8 mouse cellular contexts compared by ENCODE assay signal in the genomic region with DNA sequence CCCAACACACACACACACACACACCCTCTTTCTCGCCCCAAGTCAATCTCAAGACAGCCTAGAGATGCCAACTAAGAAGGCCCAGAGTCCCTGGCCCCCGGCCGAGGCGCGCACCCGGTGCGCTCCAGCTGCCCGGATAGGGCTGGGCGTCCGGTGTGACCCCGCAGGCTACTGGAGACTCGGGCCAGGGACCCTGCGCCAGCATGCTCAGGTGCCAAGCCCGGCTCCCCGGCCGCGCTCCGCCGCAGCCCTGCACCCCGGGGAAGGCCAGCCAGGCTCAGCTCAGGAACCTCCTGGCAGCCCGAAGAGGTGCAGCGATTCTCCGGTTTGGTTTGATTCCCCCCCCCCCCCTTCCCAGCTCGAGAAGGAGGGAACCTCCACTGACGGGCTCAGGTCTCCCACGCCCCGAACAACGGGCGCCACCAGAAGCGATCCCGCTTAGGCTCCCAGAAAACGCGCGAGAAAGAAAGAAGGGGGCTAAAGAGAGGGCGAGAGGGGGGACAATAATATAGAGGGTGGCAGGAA. TPM values are rescaled to one million over a fixed set of nuclear protein-coding genes. Genes with fewer than 3 reads are reported as not detected.
DNase-seq lines count a peak whose midpoint lies in the region; ATAC-seq and TF ChIP-seq lines count a peak whose summit lies in the region.
"Had no signal": no experiment of that assay in that cellular context is flagged by ENCODE, and none has a peak within 500 bp of the region (broad histone marks: within the 10 kb centered on the region; RNA-seq: fewer than 3 reads in every experiment).

No protein-coding gene starts in this region.

- no peak for TF ChIP-seq POLR2A in heart, adult 2 months (IDR thresholded peaks at IDR 0.05; ENCODE audit: insufficient read depth, low read depth, low read length)

- H3K4me1 ChIP-seq in heart, adult 2 months (ENCODE audit: control insufficient read depth, insufficient read depth, low read length): no peaks in the 10 kb centered on the region; the same call in 1 of the 2 replicates
- peaks cover 34% of the 10 kb centered on the region for H3K4me1 ChIP-seq in neural tube, embryonic 13.5 days (replicated peaks)

- peak; percentile 22 to 44 for DNase-seq in adrenal gland, postnatal 36 days
- DNase-seq in cerebellum, postnatal 14 days: peak; percentile 68 to 80
- DNase-seq in heart, adult 2 months: peak; percentile 65 to 72
- peak; percentile 66 for DNase-seq in kidney, adult 18-20 months
- DNase-seq in liver: peak; percentile 3

- H3K9ac ChIP-seq in heart, adult 2 months (ENCODE audit: low read depth, low read length): peak overlapping the region; percentile 77
- H3K9ac ChIP-seq in neural tube, embryonic 13.5 days: peak overlapping the region; percentile 84

- peaks cover 2% of the 10 kb centered on the region for H3K27me3 ChIP-seq in heart, adult 2 months (ENCODE audit: control insufficient read depth, insufficient read depth, low read length)
- peaks cover 8% of the 10 kb centered on the region; the same call in 1 of the 2 replicates for H3K27me3 ChIP-seq in neural tube, embryonic 13.5 days

- 1% methylated on average over 34 of the region's 35 CpGs for WGBS in heart, adult 2 months
- under 1% methylated on average over 35 of the region's 35 CpGs for WGBS in neural tube, embryonic 13.5 days

- peak; percentile 46 for ATAC-seq in neural tube, embryonic 13.5 days (ENCODE audit: low read depth)
- ATAC-seq in megakaryocyte-erythroid progenitor cell, adult 5-6 weeks (replicated peaks; ENCODE audit: low FRiP score, low TSS enrichment, poor library complexity, severe bottlenecking): no peak

- H3K9me3 ChIP-seq in neural tube, embryonic 13.5 days: no peaks in the 10 kb centered on the region

- no peaks in the 10 kb centered on the region for H3K36me3 ChIP-seq in heart, adult 2 months (ENCODE audit: control insufficient read depth, insufficient read depth, low read length)
- H3K36me3 ChIP-seq in neural tube, embryonic 13.5 days: no peaks in the 10 kb centered on the region

- H3K79me2 ChIP-seq in heart, adult 2 months (replicated peaks; ENCODE audit: control insufficient read depth, insufficient read depth, low read length): no peaks in the 10 kb centered on the region

- H3K4me2 ChIP-seq in neural tube, embryonic 13.5 days: peak overlapping the region; percentile 91

- no peak for TF ChIP-seq EP300 in heart, adult 2 months (IDR thresholded peaks at IDR 0.05; ENCODE audit: insufficient read depth, low read depth, low read length)

- H3K27ac ChIP-seq in heart, adult 2 months: peak overlapping the region; percentile 92
- peak overlapping the region; percentile 81 for H3K27ac ChIP-seq in neural tube, embryonic 13.5 days (replicated peaks)

- intact Hi-C loops in heart, adult 2 months (cut with DNase I): loop anchor here (5.0 to 10.0 kb wide), 3 partner anchors 130 to 605 kb away; no protein-coding TSS in a partner anchor

- TF ChIP-seq CTCF in heart, adult 2 months (IDR thresholded peaks at IDR 0.05): no peak

- peak overlapping the region; percentile 60 for H3K4me3 ChIP-seq in heart, adult 2 months
- H3K4me3 ChIP-seq in neural tube, embryonic 13.5 days: peak overlapping the region; percentile 84

RNA-seq across cellular contexts. Expression of gene Erbb4, which starts 0.9 kb away (rescaled TPM):
- total RNA-seq in adrenal gland, postnatal 36 days (2021): 1 to 10 TPM in 1 of 2 experiments, under 1 TPM in 1; 0.30 to 1.0 TPM
- 10 to 100 TPM; 10.3 to 13.9 TPM for total RNA-seq in heart, adult 2 months (2021)
- polyA plus RNA-seq in heart, adult 2 months (2012; rRNA removed): 2.1 and 5.4 TPM in 2 replicates
- 13.6 and 14.4 TPM in 2 replicates for polyA plus RNA-seq in neural tube, embryonic 13.5 days (2015; fragmentation: Nextera tagmentation; extraction: Ambion mirVana)
- total RNA-seq in megakaryocyte-erythroid progenitor cell, adult 5-6 weeks (2014; fragmentation: Nextera tagmentation): not detected in 2 replicates
- total RNA-seq in megakaryocyte-erythroid progenitor cell, adult 5-6 weeks (2017): not detected in 2 replicates
- total RNA-seq: neutrophil, adult 5-6 weeks had no signal

Comparison
In these comparisons a context has a peak if more than half of its experiments do, and no peak if none do; other contexts are left out.
1. DNase-seq: peak in every context shown above with its lines; median percentile 74 in cerebellum, postnatal 14 days; 68 in heart, adult 2 months; 66 in kidney, adult 18-20 months; 33 in adrenal gland, postnatal 36 days; 3 in liver.
2. RNA of gene Erbb4, which starts 0.9 kb away (total RNA-seq): 10.3 to 13.9 TPM in heart, adult 2 months; 0.30 to 1.0 TPM in adrenal gland, postnatal 36 days and not detected in megakaryocyte-erythroid progenitor cell, adult 5-6 weeks; every median in the first group is over 4 times any median in the second.